Mouse (Mus musculus): Measurements from ENCODE around the gene 4933434E20Rik.

The 4933434E20Rik gene

DNA sequence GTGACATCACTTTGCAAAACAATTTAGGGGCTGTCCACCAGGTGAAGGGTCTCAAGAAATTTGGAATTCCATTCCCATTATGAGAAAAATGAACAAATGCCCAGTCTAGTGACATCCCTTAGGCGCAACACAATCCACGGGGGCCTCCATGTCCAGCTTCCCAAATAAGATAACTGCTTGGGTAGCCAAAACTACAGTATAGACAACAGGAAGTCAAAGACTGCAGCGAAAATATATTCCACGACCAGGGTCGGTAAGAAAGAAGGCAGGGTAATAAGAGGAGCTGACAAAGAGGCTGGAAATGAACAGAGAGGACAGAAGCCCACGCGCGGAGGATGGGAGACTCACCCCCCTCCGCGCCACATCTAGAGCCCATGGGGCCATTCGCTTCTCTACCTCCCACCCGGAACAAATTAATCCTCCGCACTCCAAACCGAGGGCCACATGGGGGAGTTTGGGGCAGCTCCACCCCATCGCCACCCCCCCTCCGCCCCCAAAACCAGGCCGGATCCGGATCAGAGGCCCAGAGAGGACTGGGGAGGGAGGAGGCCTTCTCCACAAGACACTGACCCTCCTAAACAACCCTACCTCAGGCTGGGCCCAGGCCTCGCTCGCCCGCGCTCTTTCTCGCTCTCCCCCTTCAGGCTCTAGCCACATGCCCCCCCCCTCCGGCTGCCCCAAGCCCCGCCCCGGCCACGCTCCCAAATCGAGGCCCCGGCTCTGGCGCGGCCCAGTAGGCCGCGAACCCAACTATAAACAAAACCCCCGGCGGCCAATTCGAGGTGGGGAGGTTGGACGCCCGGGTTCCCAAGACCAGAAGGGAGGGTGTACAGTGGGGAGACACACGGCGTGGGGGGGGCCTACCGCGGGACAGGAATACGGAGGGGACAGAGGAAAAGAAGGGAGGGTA is at the start of gene 4933434E20Rik:
TSS of gene 4933434E20Rik (plus strand) at position 196 of the 910 bp plus-strand sequence.
- DNase-seq, result no peak

DNA sequence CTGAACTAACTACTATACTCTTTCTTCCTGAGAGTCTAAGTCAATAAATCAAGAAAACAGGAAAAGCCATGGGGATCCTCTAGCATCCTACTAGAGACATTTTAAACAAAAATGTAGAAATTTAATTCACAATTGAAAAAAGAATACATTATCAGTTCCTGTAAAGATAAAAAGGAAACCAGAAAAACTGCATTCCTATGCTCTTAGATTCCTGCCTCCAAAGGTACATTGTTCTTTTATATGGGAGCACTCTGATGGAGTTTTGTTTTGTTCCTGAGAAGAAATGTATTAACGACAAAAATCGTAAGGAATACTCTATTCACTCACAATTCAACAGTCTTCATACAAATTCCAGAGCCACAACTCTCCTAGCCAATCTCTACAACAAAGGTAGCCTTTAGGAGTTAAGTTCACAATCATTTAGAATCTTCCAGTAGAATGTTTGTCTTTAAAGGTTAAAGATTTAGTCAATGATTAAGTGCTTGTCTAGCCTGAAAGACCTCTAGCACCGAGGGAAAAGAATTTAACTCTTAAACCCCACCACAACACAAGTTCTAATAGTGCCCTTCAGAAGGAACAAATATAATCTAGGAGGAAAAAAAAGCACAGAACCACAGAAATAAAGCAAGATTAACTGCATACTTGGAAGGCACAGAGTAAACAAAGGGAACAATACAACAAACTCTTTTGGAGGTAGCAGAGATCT is 47.2 kb upstream of the 4933434E20Rik start:
- no peak for DNase-seq

DNA sequence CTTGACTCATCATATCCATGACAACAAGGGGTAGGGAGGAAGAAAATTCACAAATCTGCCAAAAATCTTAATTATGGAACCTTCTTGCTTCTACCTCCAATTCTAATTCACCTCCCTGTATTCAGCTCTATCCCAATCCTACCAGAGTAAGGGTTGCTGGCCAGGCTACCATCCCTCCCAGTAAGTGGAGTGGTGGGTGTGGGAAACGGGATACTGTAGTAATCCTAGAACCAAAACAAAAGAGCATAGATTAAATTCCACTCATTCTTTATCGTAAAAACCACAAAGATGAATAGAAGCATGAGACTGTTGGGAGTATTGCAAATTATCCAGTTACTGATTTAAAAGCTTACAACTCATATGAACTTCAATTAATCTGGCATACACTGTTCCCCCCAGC is 41.1 kb upstream of the 4933434E20Rik start:
- no peak for DNase-seq

DNA sequence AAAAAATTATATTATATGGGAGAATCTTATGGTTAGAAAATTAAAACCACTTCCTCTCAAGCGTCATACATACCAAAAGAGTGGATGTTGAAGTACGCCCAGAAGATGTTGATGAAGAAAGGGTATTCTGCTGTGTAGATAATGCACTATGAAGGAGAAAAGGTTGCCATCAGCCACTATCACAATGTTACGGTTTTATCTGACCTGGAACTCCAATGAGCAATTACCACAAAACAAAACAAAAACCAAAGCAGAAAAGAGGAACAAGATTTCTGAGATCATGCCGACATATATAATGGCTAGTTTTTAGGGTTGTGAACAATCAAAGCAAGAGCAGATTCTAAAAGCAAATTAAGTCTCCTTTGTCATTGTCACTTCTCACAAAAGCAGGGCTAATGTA is 34.8 kb upstream of the 4933434E20Rik start:
- no peak for DNase-seq

DNA sequence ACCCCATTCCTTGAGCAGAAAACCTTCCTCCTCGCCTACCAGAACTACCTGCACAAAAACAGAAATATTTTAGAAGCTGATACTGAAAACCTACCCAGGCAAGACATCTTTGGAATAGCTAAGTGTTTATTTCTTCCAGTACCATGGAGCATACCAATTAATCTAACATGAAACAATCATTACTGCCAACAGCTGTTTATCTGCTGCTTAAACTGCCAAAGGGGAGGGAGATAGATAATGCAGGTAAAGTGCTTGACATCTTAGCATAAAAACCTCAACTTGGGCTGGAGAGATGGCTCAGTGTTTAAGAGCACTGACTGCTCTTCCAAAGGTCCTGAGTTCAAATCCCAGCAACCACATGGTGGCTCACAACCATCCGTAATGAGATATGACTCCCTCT is 16.8 kb upstream of the 4933434E20Rik start:
- DNase-seq, result no peak

DNA sequence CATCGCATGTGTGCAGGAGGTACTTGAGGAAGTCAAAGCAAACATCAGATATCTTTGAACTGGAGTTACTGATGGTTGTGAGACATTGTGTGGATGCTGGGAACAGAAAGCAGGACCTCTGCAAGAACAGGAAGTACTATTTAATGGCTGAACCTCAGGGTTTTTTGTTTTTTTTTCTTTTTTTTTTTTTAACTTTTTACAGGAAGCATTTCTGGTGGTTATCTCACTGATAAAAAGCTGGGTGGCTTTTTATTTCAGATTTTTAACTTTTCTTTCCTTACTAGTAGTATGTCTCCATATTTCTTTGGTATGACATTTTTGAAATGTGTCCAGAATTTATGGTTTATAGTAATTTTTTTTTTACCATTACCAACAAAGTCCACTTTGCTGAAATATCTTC is 15.2 kb upstream of the 4933434E20Rik start:
- no peak for DNase-seq

DNA sequence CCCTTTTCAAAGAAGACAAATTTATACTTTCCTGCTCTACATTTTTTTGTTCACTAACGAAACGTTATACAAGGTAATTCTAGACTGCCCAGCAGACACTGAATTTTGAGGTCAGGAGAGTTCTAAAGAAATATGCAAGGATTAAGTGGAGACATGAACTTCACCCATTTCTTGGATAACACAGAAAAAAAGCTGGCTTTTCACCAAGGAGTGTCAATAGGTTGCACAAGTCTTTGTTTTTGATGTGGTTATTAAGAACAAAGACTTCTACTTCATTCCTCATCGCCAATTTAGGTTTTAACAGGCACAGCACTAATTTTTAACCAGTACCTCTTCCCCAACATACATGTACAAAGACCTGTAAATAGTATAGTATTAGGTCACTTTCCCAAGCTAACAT is 1.7 kb upstream of the 4933434E20Rik start:
- DNase-seq, result no peak

DNA sequence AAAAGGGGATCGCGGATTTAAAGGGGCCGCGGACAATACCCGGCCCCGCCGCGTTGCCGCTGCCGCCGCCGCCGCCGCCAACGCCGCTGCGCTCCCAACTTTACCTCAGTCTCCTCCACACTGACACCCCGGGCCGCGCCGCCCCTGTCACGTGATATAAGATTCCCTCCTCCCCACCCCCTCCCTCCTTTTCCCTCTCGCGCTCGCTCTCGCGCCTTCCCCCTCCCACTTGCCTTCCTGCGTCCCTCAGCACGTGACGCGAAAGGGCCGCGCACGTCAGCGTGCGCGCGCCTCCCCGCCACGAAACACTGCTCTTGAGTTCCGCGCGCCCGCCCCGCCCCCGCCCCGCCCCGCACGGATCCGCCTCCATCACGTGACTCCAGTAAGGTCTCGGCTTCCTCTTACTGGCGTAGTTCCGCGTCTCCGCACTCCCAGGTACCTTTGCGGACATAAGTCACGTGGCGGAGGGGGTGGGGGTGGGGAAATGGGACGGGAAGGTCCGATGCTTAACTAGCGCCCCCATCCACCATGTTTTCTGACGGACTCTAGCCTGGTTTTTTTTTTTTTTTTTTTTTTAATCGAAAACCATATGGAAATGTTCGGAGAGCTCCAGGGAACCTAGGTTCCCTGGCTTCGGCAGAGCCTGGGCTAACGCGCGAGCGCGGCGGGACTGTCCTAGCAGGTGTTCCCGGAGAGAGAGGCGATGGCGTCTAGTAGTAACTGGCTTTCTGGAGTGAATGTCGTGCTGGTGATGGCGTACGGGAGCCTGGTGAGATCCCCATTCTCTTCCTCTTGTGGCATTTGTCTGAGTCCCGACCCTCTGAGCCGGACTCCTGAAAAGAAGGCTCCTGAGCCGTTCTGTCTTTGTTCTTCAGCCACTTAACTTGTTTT is 1.2 kb downstream of the 4933434E20Rik start, which contains the start of gene Ubap2l:
TSS of gene Ubap2l (minus strand) at position 278 of the 891 bp plus-strand sequence.
- DNase-seq, result peak; percentile 97

DNA sequence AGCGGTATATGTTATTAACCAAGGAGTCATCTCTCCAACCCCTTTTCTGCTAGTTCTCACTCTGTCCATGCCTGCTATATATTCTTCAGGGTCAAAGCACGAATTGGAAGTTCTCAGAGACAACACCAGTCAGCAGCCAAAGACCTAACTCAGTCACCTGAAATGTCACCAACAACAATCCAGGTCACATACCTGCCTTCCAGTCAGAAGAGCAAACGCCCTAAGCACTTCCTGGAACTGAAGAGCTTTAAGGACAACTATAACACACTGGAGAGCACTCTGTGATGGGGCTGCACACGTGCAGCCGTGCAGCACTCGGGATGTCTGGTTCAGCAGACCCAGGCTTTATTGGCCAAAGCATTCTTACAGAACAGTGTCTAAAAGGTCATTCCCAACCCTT is 10.1 kb downstream of the 4933434E20Rik start:
- no peak for DNase-seq

DNA sequence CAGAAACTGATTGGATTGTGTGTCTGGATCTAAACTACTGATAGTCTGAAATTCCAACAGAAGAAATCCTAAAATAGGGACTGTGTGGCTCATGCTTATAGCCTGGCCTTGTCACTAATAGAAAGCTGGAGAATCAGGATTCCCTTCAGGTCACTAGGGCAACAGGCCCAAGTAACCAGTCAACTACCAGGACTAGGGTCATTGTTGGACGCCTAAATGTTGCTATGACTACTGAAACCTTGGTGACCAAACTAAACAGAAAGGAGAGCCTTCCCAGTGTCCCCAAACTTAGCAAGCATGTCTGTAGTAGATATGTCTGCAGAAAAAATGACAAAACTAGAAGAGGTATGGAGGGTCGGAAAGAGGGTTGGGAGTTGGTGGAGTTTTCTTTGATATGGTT is 11.1 kb downstream of the 4933434E20Rik start:
- no peak for DNase-seq

DNA sequence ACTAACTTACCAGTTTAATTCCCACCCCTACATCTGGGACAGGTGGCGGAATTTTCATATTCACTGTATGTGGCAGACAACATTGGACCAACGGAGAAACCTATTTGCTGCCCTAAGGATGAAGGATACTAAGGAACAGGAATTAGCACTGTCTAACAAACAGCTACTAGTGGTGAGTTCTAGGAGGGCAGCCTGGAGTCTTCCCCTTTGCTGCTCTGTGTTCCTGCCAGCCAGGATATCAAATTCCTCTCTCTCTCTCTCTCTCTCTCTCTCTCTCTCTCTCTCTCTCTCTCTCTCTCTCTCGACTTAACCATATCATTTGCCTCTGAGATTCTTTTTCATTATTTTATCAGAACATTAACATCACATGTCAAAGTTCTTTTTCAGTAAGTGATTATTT is 12.9 kb downstream of the 4933434E20Rik start:
- no peak for DNase-seq

DNA sequence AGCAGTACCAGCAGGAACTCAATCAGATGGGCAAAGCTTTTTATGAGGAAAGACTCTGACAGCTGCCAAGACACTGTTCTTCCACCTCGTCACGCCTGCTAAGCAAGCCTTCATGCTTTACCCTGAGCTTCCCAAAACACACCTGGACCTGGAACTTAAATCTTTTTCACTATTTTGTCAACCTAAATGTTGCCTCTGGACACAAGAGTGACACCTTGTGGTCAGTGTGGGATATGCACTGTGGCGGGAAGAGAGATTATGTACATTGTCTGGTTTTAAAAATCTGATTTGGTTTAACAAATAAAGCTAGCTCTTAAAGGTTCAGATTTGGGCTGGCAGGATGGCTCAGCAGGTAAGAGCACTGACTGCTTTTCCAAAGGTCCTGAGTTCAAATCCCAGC is 14.1 kb downstream of the 4933434E20Rik start:
- DNase-seq, result no peak

DNA sequence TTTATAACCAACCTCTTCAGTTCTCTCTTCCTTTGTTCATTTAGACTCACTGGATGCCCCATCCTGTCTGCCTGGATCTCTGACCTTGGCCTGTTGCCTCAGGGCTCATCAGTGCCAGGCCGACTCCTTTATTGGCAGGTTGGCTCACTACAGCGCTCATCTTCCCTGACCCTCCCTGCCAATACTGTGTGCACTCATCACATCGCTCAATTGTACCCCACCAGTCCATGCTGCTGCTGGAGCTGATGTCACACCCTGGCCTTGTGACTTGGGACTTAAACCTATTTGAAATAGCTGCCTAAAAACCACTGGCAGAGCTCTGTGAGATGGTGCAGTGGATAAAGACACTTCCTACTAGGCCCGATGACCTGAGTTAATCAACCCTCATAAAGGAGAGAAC is 16.4 kb downstream of the 4933434E20Rik start:
- no peak for DNase-seq

DNA sequence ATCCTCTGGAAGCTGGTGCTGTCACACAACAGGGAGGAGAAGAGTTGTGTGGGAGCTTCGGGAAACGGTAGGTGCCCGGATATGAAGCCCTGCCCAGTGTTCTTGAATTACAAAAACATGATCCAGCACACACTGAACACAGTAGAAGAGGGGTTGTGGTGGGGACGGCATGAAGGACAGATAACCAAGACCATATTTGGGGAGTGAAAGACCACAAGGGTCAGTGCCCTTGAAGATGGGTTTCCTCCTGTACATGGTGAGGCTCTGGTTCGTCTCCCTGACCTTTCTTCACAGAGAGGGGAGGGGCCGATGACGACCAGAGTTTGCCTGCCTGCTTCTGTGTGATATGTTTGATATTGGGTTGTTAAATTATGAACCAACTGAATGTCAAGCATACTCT is 18.3 kb downstream of the 4933434E20Rik start:
- no peak for DNase-seq

DNA sequence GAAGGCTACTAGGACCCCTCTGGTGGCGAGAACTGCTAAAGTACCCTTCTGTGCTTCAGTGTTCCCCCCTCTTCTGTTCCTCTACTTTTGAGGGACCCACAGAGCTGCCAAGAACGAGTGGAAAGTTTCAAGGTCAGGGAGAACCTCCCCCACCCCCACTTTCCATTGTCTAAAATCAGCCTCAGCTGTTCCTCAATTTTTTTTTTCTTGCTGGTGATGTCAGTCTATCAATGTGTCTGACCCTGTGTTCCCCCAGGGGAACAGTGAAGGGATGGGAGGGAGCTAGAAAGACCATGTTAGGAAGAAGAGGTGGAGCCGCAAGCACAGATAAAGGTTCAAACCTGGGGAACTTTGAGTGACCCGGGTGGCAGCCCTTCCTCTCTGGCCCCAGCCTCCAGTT is 20.9 kb downstream of the 4933434E20Rik start, which contains the start of gene Tpm3:
TSS of gene Tpm3 (plus strand) at position 356 of the 400 bp plus-strand sequence.
- no peak for DNase-seq

DNA sequence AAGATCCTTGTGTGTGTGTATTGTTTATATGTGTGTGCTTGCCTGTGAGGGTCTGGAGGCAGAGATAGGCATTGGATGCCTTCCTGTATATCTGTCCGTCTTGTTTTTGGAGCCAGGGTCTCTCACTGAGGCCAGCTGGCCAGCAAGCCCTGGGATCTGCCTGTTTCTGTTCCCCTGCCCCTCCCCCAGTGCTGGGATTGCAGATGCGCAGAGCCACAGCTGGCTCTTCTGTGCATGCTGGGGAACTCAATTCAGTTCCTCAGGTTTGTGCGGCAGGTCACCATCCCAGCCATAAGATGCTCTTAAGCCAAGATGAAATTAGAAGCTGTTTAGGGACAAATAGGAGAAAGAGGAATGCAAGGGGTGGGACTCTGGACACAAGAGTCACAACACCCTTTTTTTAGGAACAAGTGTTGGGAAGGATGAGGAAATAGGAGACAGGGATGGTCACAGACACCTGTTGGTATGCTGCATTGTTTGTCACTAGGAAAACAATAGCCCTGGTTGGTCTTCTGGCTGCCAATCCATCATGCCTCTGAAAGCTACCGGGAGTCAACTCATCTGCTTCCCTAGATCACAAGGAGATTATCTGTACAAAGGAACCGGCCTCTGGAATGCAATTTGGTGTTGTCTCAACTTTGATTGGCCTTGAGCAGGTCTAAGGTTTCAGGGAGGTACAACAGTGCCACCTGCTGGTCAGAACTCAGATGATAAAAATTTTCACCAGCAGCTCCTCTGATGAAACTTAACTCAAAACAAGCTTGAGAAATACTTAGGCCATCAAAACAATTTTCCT is 25.7 kb downstream of the 4933434E20Rik start:
- peak; percentile 67 for DNase-seq

DNA sequence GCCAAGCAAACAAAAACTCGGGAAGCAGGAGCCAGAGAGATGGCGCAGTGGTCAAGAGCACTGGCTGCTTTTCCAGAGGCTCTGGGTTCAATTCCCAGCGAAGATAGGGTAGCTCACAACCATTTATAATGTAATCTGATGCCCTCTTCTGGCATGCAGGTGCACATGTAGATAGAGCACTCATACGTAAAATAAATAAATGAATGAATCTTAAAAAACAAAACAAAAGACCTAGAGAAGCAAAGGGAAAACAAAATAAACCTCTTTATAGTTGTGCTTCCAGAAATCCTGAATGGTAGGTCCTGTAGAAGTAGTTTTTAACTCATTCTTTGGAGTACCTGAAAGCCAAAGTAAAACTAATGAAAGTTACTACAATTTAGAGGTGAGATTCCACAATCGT is 26.8 kb downstream of the 4933434E20Rik start:
- no peak for DNase-seq

DNA sequence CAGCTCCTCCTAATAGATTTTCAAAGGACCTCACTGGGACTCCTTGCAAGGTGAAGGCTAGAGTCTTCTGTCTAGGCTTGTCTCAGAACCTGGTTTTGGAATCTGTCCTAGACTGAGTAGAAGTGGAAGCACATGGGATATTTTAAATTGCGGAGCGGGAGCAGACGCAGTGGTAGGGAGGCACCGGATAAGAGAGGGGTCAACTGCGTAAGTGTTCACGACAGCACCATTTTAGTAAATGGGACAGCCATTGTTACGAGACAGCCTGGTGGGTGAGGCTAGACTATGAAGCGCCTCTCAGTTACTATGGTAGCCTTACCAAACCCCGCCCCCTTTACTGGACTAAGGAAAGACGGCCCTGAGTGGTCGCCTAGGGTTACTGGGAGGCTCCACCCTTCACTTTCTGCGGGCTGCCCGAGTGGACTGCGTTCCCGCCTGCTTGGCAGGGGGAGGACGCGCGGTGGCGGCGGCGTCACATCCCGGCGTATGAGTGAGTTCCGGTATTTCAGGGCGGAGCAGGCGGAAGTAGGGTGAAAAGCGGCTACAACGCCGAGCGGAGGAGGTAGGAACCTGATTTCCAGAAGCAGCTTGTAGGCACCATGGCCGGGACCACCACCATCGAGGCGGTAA is 27.8 kb downstream of the 4933434E20Rik start:
- DNase-seq, result peak; percentile 92

DNA sequence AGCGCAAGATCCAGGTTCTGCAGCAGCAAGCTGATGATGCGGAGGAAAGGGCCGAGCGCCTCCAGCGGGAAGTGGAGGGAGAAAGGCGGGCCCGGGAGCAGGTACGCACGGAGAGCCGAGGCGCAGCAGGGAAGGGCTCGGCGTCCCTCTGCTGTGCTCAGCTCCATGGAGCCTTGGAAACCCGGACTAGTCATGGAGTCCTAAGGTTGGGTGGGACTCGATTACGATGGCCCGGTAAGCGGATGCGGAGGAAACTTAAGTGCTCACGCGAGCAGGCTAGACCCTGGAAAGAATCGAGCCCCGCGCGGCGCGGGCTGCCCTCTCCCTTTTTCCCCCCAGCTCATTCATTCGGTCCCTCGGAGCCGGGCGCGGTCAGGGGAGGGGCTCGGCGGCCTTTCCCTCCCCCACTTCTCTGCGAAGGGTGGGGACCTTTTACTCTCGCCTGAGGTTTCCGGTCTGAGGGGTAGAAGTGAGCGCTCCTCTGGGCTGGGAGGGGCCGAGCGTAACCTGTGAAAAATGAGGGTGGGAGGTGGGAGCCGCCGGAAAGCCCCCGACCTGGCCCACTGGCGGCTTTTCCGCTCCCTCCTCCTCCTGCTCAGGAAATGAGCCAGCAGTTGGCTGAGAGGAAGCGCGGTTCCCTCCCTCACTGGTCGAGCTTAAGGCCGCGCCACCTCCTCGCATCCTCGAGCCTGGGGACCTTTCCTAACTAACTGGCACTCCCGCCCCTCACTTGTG is 28.5 kb downstream of the 4933434E20Rik start:
- peak; percentile 61 for DNase-seq

DNA sequence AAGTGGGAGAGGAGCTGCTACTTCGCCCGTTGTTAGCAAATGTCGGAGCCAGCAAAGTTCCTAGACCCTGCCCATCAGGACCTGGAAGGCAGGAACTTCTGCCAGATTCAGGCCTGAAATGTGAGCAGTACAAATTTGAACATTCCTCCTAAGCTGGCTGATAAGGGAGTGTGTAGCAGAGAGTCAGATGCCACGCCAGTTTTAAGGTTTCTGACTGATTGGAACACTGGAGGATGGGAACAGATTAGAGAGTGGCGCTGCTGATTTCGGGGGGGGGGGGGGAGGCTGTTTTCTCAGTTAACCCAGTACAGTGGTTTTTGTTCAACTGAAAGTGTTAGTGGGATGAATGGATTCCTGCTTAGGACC is 29.0 kb downstream of the 4933434E20Rik start:
- DNase-seq, result no peak

Data from cerebellum, adult 9-11 months (tissue).